Mouse (Mus musculus) neural tube, embryonic 13.5 days (tissue): ENCODE measurements at regions not wholly inside any gene's neighbourhood (a gene's known extent, or its start where the extent isn't known, plus 50 kb on each side); places are given as distances from the start of the nearest gene placed in this dataset.

Source experiments
- ATAC-seq: fragments of 200-750 bp; cut with Nextera tagmentation; 2 replicates; pipeline ENCODE4 v1.8.0; 2017; ENCODE audit warnings: low read depth, mild to moderate bottlenecking, moderate TSS enrichment, moderate library complexity
- H3K27ac ChIP-seq: fragments of 300-500 bp; sonication (generic); replicated peaks from 2 replicates; pipeline ENCODE4 v1.5.1; 2015; ENCODE audit warnings: moderate library complexity, mild to moderate bottlenecking, inconsistent platforms
- H3K27me3 ChIP-seq: fragments of 300-500 bp; sonication (generic); 2 replicates; pipeline ENCODE4 v1.6.1; 2015; ENCODE audit warnings: mild to moderate bottlenecking, inconsistent platforms
- H3K36me3 ChIP-seq: fragments of 300-500 bp; sonication (generic); 2 replicates; pipeline ENCODE4 v1.6.1; 2015; ENCODE audit warnings: mild to moderate bottlenecking, inconsistent platforms
- H3K4me1 ChIP-seq: fragments of 300-500 bp; sonication (generic); replicated peaks from 2 replicates; pipeline ENCODE4 v1.6.1; 2015; ENCODE audit warnings: inconsistent platforms
- H3K4me2 ChIP-seq: fragments of 300-500 bp; sonication (generic); 2 replicates; pipeline ENCODE4 v1.6.1; 2015; ENCODE audit warnings: inconsistent platforms, mild to moderate bottlenecking, moderate library complexity
- H3K4me3 ChIP-seq: fragments of 300-500 bp; sonication (generic); 2 replicates; pipeline ENCODE4 v1.5.1; 2015; ENCODE audit warnings: mild to moderate bottlenecking, inconsistent platforms
- H3K9ac ChIP-seq: fragments of 300-500 bp; sonication (generic); 2 replicates; pipeline ENCODE4 v1.6.1; 2015; ENCODE audit warnings: moderate library complexity, mild to moderate bottlenecking, inconsistent platforms
- H3K9me3 ChIP-seq: fragments of 300-500 bp; sonication (generic); 2 replicates; pipeline ENCODE4 v1.6.1; 2016; ENCODE audit warnings: inconsistent platforms
- WGBS: fragments of 180-500 bp; shearing (Covaris S2); methylation state at CpG from one replicate; pipeline ENCODE4 v1.1.7; 2015; 5-methylcytosine and 5-hydroxymethylcytosine counted together

- H3K36me3 ChIP-seq = no peaks in the 10 kb centered on the region
- no peak overlapping the region for H3K27ac ChIP-seq
- no peaks in the 10 kb centered on the region for H3K27me3 ChIP-seq
- H3K9ac ChIP-seq = no peak overlapping the region
- no peaks in the 10 kb centered on the region for H3K4me1 ChIP-seq
- no peak overlapping the region for H3K4me3 ChIP-seq
- no peak overlapping the region for H3K4me2 ChIP-seq
- 96% methylated on average over 2 of the region's 2 CpGs for WGBS
- ATAC-seq = no peak
- no peaks in the 10 kb centered on the region for H3K9me3 ChIP-seq
These were observed 191.1 kb downstream of the Cxcl12 start for GRCm38 (mm10) chr6:117359401-117359800.

GRCm38 (mm10) chr6:117366563-117366962 is 198.2 kb downstream of the Cxcl12 start:
- ATAC-seq = no peak
- Histone ChIP-seq H3K4me2 (no peak overlapping the region), H3K9me3 (no peaks in the 10 kb centered on the region), H3K4me1 (no peaks in the 10 kb centered on the region), H3K27me3 (no peaks in the 10 kb centered on the region), H3K9ac (no peak overlapping the region), H3K4me3 (no peak overlapping the region), H3K36me3 (no peaks in the 10 kb centered on the region), H3K27ac (no peak overlapping the region)
- 89% methylated on average over 6 of the region's 6 CpGs for WGBS

GRCm38 (mm10) chr6:117375989-117376388 is 207.7 kb downstream of the Cxcl12 start:
- H3K4me3 ChIP-seq = no peak overlapping the region
- ATAC-seq = no peak
- no peaks in the 10 kb centered on the region for H3K36me3 ChIP-seq
- no peak overlapping the region for H3K4me2 ChIP-seq
- WGBS = 91% methylated on average over 5 of the region's 5 CpGs
- no peak overlapping the region for H3K27ac ChIP-seq
- H3K27me3 ChIP-seq = no peaks in the 10 kb centered on the region
- H3K9me3 ChIP-seq = 0 out of 2 replicates have a peak, but pooled peaks cover 6% of the 10 kb centered on the region
- H3K4me1 ChIP-seq = no peaks in the 10 kb centered on the region
- no peak overlapping the region for H3K9ac ChIP-seq

GRCm38 (mm10) chr6:117379904-117380303 is 211.6 kb downstream of the Cxcl12 start:
- H3K4me3 ChIP-seq = no peak overlapping the region
- no peak overlapping the region for H3K4me2 ChIP-seq
- H3K36me3 ChIP-seq = no peaks in the 10 kb centered on the region
- H3K9ac ChIP-seq = no peak overlapping the region
- WGBS = 85% methylated on average over 4 of the region's 4 CpGs
- H3K9me3 ChIP-seq = 0 out of 2 replicates have a peak, but pooled peaks cover 6% of the 10 kb centered on the region
- no peaks in the 10 kb centered on the region for H3K27me3 ChIP-seq
- no peaks in the 10 kb centered on the region for H3K4me1 ChIP-seq
- no peak for ATAC-seq
- no peak overlapping the region for H3K27ac ChIP-seq

- H3K36me3 ChIP-seq = no peaks in the 10 kb centered on the region
- ATAC-seq = no peak
- H3K9ac ChIP-seq = no peak overlapping the region
- H3K4me1 ChIP-seq = no peaks in the 10 kb centered on the region
- 86% methylated on average over 7 of the region's 7 CpGs for WGBS
- H3K27me3 ChIP-seq = no peaks in the 10 kb centered on the region
- H3K4me2 ChIP-seq = no peak overlapping the region
- no peaks in the 10 kb centered on the region for H3K9me3 ChIP-seq
- no peak overlapping the region for H3K27ac ChIP-seq
- no peak overlapping the region for H3K4me3 ChIP-seq
These were observed 222.0 kb downstream of the Cxcl12 start for GRCm38 (mm10) chr6:117390233-117390848.

- no peak for ATAC-seq
- Histone ChIP-seq H3K9me3 (no peaks in the 10 kb centered on the region), H3K9ac (no peak overlapping the region), H3K4me1 (no peaks in the 10 kb centered on the region), H3K4me2 (no peak overlapping the region), H3K36me3 (no peaks in the 10 kb centered on the region), H3K4me3 (no peak overlapping the region), H3K27me3 (no peaks in the 10 kb centered on the region), H3K27ac (no peak overlapping the region)
These were observed 225.1 kb downstream of the Cxcl12 start for GRCm38 (mm10) chr6:117393480-117393879.

GRCm38 (mm10) chr6:117405589-117406311 is 237.4 kb downstream of the Cxcl12 start:
- Histone ChIP-seq H3K27ac (0 out of 2 replicates have a peak overlapping the region, but pooled peaks have one; percentile 33), H3K27me3 (peaks cover 75% of the 10 kb centered on the region), H3K4me3 (no peak overlapping the region), H3K4me2 (no peak overlapping the region), H3K4me1 (peaks cover 36% of the 10 kb centered on the region), H3K9ac (no peak overlapping the region), H3K36me3 (no peaks in the 10 kb centered on the region), H3K9me3 (no peaks in the 10 kb centered on the region)
- 59% methylated on average over 11 of the region's 11 CpGs for WGBS
- ATAC-seq = no peak

GRCm38 (mm10) chr6:117406312-117406595 is 237.9 kb downstream of the Cxcl12 start:
- Histone ChIP-seq H3K9ac (no peak overlapping the region), H3K4me1 (peaks cover 36% of the 10 kb centered on the region), H3K27ac (0 out of 2 replicates have a peak overlapping the region, but pooled peaks have one; percentile 33), H3K9me3 (no peaks in the 10 kb centered on the region), H3K36me3 (no peaks in the 10 kb centered on the region), H3K4me2 (no peak overlapping the region), H3K4me3 (no peak overlapping the region), H3K27me3 (peaks cover 79% of the 10 kb centered on the region)
- 68% methylated on average over 4 of the region's 4 CpGs for WGBS
- ATAC-seq = 0 out of 2 replicates have a peak, but pooled peaks have one; percentile 26

- H3K27me3 ChIP-seq = peaks cover 79% of the 10 kb centered on the region
- H3K4me2 ChIP-seq = peak overlapping the region; percentile 37; the same call in 1 of the 2 replicates
- ATAC-seq = 0 out of 2 replicates have a peak, but pooled peaks have one; percentile 41
These were observed 238.4 kb downstream of the Cxcl12 start for GRCm38 (mm10) chr6:117406757-117407156.

GRCm38 (mm10) chr6:117407206-117407858 is 239.0 kb downstream of the Cxcl12 start:
- H3K4me3 ChIP-seq = no peak overlapping the region
- H3K4me2 ChIP-seq = peak overlapping the region; percentile 37
- no peaks in the 10 kb centered on the region for H3K36me3 ChIP-seq
- H3K4me1 ChIP-seq = peaks cover 36% of the 10 kb centered on the region
- 0 out of 2 replicates have a peak overlapping the region, but pooled peaks have one; percentile 17 for H3K9ac ChIP-seq
- H3K9me3 ChIP-seq = no peaks in the 10 kb centered on the region
- ATAC-seq = peak; percentile 81
- 7% methylated on average over 15 of the region's 15 CpGs for WGBS
- H3K27ac ChIP-seq = peak overlapping the region; percentile 42
- H3K27me3 ChIP-seq = peaks cover 82% of the 10 kb centered on the region

More at GRCm38 (mm10) chr6:117406757-117407156, 238.4 kb downstream of the Cxcl12 start:
- no peak overlapping the region for H3K4me3 ChIP-seq
- H3K9ac ChIP-seq = no peak overlapping the region
- peak overlapping the region; percentile 33; the same call in 1 of the 2 replicates for H3K27ac ChIP-seq
- 23% methylated on average over 9 of the region's 9 CpGs for WGBS
- H3K9me3 ChIP-seq = no peaks in the 10 kb centered on the region
- peaks cover 36% of the 10 kb centered on the region for H3K4me1 ChIP-seq
- H3K36me3 ChIP-seq = no peaks in the 10 kb centered on the region

- Histone ChIP-seq H3K4me3 (no peak overlapping the region), H3K9me3 (no peaks in the 10 kb centered on the region), H3K27ac (peak overlapping the region; percentile 42), H3K4me1 (peaks cover 36% of the 10 kb centered on the region), H3K4me2 (peak overlapping the region; percentile 37), H3K9ac (0 out of 2 replicates have a peak overlapping the region, but pooled peaks have one; percentile 17), H3K27me3 (peaks cover 83% of the 10 kb centered on the region), H3K36me3 (no peaks in the 10 kb centered on the region)
- no peak for ATAC-seq
- WGBS = 58% methylated on average over 5 of the region's 5 CpGs
These were observed 239.6 kb downstream of the Cxcl12 start for GRCm38 (mm10) chr6:117407953-117408352.
